8 mouse cellular contexts compared by ENCODE assay signal in the genomic region with DNA sequence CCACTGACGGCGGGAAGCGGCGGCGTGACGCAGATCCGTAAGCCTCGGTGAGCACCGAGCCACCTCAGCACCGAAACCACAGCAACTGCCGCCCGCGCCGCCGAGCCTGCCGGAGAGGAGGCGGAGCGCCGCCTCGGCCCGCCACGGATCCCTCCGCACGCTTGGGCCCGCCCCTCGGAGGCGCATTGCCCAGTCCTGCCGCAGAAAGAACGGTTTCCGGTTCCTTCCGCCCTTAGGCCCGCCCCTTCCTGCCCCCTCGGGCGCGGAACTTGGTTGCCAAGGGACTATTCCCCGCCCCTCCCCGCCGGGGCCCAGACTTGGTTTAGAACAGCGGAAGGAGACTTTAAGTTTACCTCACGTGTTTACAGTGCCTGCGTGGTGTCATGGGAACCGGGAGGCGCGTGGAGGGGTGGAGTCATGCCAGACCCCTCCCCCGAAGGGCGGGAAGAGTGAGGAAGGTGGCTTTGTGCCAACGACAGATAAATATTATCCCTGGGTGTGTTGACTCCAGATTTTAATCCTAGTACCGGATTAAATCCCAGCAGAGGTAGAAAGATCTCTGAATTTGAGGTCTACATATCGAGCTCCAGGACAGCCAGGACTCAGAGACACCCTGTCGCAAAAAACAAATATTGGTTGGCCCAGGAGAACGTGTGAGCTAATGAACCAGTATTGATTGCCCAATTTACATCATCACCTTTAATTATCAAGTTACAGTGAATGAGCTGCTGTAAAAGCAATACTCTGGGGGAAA. TPM values are rescaled to one million over a fixed set of nuclear protein-coding genes. Genes with fewer than 3 reads are reported as not detected.
A peak's percentile ranks its signal among the peaks of the same experiment; 100 is the strongest.
DNase-seq lines count a peak whose midpoint lies in the region; ATAC-seq lines count a peak whose summit lies in the region.

A gene (minus strand): TSS at position 184 of the 754 bp plus-strand sequence.

- peak; percentile 99 for DNase-seq in R1 (ENCODE audit: low read depth, low spot score)
- DNase-seq in cerebellum, postnatal 25 days = peak; percentile 99 to 100
- peak; percentile 97 to 99 for DNase-seq in frontal cortex, postnatal 25 days (ENCODE audit: low spot score in 2 of 2)
- peak; percentile 99 for DNase-seq in hindbrain, embryonic 14.5 days (ENCODE audit: low spot score)
- peak; percentile 100 for DNase-seq in layer of hippocampus, postnatal 36 days
- peak; percentile 99 for DNase-seq in lung, postnatal 36 days
- peak; percentile 100 for DNase-seq in retina, postnatal 1 day
- DNase-seq in urinary bladder, adult 18-20 months (ENCODE audit: low spot score in 2 of 2) = peak; percentile 98 to 100

- peak within 1 kb of the TSS; percentile 83 for H3K4me3 ChIP-seq in hindbrain, embryonic 14.5 days (replicated peaks; ENCODE audit: low read length)

- no peaks in the 10 kb centered on the region for H3K36me3 ChIP-seq in hindbrain, embryonic 14.5 days (replicated peaks; ENCODE audit: control insufficient read depth, insufficient read depth)

- peak; percentile 96 for ATAC-seq in hindbrain, embryonic 14.5 days (ENCODE audit: low FRiP score)

- H3K27me3 ChIP-seq in hindbrain, embryonic 14.5 days (ENCODE audit: control insufficient read depth, insufficient read depth, low read length) = no peaks in the 10 kb centered on the region

- H3K4me2 ChIP-seq in hindbrain, embryonic 14.5 days (replicated peaks) = peak within 1 kb of the TSS; percentile 96

- H3K9ac ChIP-seq in hindbrain, embryonic 14.5 days = peak within 1 kb of the TSS; percentile 84

- WGBS in hindbrain, embryonic 14.5 days = under 1% methylated on average over 45 of the region's 51 CpGs

- peaks cover 36% of the 10 kb centered on the region for H3K4me1 ChIP-seq in hindbrain, embryonic 14.5 days (replicated peaks; ENCODE audit: control insufficient read depth, insufficient read depth, low read length)

- peak within 1 kb of the TSS; percentile 89 for H3K27ac ChIP-seq in hindbrain, embryonic 14.5 days

- H3K9me3 ChIP-seq in hindbrain, embryonic 14.5 days (ENCODE audit: control insufficient read depth, low read length) = no peaks in the 10 kb centered on the region

RNA-seq across cellular contexts. Expression of the gene that starts here (rescaled TPM):
- polyA plus RNA-seq in hindbrain, embryonic 14.5 days (2014; fragmentation: Nextera tagmentation; extraction: Ambion mirVana) = 128 and 139 TPM in 2 replicates
- 10 to 100 TPM; 55.4 to 63.9 TPM for total RNA-seq in layer of hippocampus, postnatal 36 days (2021)

Comparison
In these comparisons a context has a peak if more than half of its experiments do, and no peak if none do; other contexts are left out.
1. Peak in every context shown above with its lines: DNase-seq, ATAC-seq, H3K4me3 ChIP-seq and H3K27ac ChIP-seq.